Mouse (Mus musculus) thymus, postnatal 14 days (tissue): ENCODE data around the gene Cntf.
"Not testable (repeated sequence)": the region's sequence is repeated elsewhere in the genome, so short reads cannot be mapped to it uniquely, and the experiment has no call there.

ENCODE experiments used
- DNase-seq: peaks from one replicate; pipeline ENCODE4 v3.0.0; 2021

The Cntf gene

GRCm38 (mm10) chr19:12762212-12763130 is 3.0 kb downstream of the Cntf start:
- DNase-seq, result peak; percentile 51

GRCm38 (mm10) chr19:12759656-12760055 is 5.8 kb downstream of the Cntf start:
- no peak for DNase-seq

- DNase-seq, result no peak
Measured at GRCm38 (mm10) chr19:12758936-12759478, 6.4 kb downstream of the Cntf start.

GRCm38 (mm10) chr19:12756286-12756685 is 9.1 kb downstream of the Cntf start:
- DNase-seq, result no peak

DNA sequence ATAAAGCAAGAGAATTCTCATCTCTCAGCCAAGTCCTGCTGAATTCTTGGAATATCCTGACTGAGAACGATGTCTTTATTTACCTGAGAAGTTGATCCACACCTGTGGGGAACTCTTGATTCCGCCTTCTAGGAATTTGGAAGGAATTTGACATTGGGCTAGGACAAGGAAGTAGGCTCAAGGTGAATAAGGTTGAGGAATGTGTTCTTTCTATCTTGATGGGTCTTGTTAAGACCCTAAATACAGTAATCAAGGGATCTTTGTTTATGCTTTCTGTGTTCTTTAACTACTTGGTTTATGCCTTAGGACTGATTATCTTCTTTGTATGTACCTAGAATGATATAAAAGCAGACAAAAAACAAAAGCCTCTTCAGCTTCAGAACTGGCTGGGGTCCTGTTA is 33.5 kb downstream of the Cntf start:
- no peak for DNase-seq

DNA sequence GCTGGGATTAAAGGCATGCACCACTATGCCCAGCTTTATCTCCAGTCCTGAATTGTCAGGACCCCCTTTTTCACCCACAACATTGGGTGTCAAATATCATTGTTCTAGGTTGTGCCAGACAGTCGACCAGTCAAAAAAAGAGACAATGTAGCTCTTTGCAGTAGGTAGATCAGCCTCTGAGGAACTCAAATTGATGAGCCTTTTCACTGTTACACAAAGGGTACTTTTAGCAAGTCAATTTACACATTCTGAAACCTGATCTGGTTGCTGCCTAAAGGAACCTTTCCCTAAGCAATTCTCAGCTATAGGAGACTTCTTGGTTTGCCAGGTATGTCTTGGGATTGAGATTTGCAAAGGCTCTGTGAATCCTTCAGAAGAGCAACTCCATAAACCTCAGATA is 34.4 kb downstream of the Cntf start:
- DNase-seq, result no peak

DNA sequence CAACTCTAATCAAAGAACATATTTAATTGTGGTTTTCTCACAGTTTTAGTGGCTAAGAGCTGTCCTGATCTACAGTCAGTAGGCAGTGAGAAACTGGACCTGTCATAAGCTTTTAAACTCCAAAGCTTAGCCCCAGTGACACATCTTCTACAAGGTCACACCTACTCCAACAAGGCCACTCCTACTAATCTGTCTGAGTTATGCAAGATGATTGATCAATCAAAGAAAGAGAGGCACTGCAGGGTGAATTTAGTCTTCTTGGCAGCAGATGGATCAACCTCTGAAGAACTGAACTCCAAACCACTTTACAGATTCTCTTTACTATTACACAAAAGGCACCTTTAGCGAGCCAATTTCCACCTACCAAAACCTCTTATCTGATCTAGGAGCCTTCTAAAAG is 39.6 kb downstream of the Cntf start:
- DNase-seq, result no peak

DNA sequence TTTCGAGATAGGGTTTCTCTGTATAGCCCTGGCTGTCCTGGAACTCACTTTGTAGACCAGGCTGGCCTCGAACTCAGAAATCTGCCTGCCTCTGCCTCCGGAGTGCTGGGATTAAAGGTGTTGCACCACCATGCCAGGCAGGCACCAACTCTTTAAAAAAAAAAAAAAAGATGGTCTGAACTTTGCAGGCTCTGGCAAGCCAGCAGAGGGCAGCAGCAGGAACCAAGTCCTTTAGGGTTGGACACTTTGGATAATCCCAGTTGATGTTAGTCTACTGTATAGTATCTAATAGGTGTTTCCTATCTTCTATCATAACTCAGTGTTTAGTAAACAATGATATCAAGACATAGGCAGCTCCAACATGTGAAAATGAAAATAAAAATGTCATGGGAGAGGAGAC is 43.1 kb downstream of the Cntf start:
- peak; percentile 41 for DNase-seq

DNA sequence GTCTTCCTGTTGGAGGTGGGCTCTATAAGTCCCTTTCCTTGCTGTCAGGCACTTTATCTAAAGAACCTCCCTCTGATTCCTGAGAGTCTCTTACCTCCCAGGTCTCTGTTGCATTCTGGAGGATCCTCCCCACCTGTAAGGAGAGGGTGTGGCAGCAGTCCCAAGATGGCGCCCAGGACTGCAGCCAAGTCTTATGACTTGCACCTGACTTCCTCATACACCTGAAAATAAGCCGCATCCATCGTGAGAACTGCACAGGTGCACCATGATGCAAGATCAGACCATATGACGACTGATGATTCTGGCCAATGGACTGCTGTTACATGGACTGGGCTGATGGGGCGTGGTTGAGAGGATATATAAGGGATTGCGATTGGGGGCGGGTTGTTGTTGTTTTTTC is 43.8 kb downstream of the Cntf start:
- DNase-seq, result not testable (repeated sequence)

DNA sequence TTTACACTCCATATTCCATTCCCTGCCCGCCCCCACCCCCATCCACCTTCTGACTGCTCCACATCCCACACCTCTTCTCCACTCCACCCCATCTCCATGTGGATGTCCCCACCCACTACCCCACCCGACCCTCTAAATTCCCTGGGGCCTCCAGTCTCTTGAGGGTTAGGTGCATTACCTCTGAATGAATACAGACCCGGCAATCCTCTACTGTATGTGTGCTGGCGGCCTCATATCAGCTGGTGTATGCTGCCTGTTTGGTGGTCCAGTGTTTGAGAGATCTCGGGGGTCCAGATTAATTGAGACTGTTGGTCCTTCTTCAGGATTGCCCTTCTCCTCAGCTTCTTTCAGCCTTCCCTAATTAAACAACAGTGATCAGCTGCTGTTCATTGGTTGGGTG is 44.5 kb downstream of the Cntf start:
- not testable (repeated sequence) for DNase-seq

DNA sequence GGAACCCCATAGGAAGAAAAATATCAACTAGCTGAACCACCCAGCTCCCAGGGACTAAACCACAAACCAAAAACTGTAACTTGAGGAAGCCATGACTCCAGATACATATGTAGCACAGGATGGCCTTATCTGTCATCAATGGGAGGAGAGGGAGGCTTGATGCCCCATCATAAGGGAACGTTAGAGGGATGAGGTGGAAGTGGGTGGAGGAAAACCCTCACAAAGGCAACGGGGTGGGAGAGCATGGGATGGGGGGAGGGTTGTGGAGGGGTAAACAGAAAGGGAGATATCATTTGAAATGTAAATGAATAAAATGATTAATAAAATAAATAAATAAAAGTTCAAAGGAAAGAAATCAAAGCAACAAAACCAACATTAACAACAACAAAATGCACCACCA is 45.0 kb downstream of the Cntf start:
- DNase-seq, result no peak

GRCm38 (mm10) chr19:12719189-12719588 is 46.2 kb downstream of the Cntf start:
- no peak for DNase-seq
